Comparison of ENCODE assay signal across 8 mouse cellular contexts in genomic region chr15:3269996-3270645, GRCm38 (mm10). TPM values are rescaled to one million over a fixed set of nuclear protein-coding genes. Genes with fewer than 3 reads are reported as not detected.
DNase-seq lines count a peak whose midpoint lies in the region; ATAC-seq and TF ChIP-seq lines count a peak whose summit lies in the region.

No protein-coding gene starts in this region.

- H3K4me3 ChIP-seq in lung, embryonic 14.5 days (ENCODE audit: low read depth, low read length): 0 out of 2 replicates have a peak overlapping the region, but pooled peaks have one; percentile 35
- H3K4me3 ChIP-seq in intestine, embryonic 15.5 days (replicated peaks): peak overlapping the region; percentile 41

- 40% methylated on average over 6 of the region's 6 CpGs for WGBS in lung, embryonic 14.5 days
- 21% methylated on average over 6 of the region's 6 CpGs for WGBS in intestine, embryonic 15.5 days

- peak overlapping the region; percentile 85 for H3K27ac ChIP-seq in lung, embryonic 14.5 days (ENCODE audit: low read depth)
- H3K27ac ChIP-seq in intestine, embryonic 15.5 days: peak overlapping the region; percentile 87

- H3K9me3 ChIP-seq in lung, embryonic 14.5 days (ENCODE audit: low read depth, low read length): no peaks in the 10 kb centered on the region
- H3K9me3 ChIP-seq in intestine, embryonic 15.5 days: no peaks in the 10 kb centered on the region

- H3K27me3 ChIP-seq in lung, embryonic 14.5 days (ENCODE audit: insufficient read depth, low read length): no peaks in the 10 kb centered on the region
- H3K27me3 ChIP-seq in intestine, embryonic 15.5 days (replicated peaks): no peaks in the 10 kb centered on the region

- 0 out of 2 replicates have a peak, but pooled peaks cover 3% of the 10 kb centered on the region for H3K4me1 ChIP-seq in lung, embryonic 14.5 days (ENCODE audit: insufficient read depth)
- peaks cover 9% of the 10 kb centered on the region for H3K4me1 ChIP-seq in intestine, embryonic 15.5 days (replicated peaks)

- H3K9ac ChIP-seq in lung, embryonic 14.5 days: no peak overlapping the region
- H3K9ac ChIP-seq in intestine, embryonic 15.5 days: no peak overlapping the region

- no peak for TF ChIP-seq CTCF in lung, embryonic 14.5 days (IDR thresholded peaks at IDR 0.05; ENCODE audit: low read depth)

- no peaks in the 10 kb centered on the region for H3K36me3 ChIP-seq in lung, embryonic 14.5 days (ENCODE audit: insufficient read depth)
- no peaks in the 10 kb centered on the region for H3K36me3 ChIP-seq in intestine, embryonic 15.5 days

- no peak for DNase-seq in lung, embryonic 14.5 days
- DNase-seq in lung, adult 18-20 months: no peak
- peak; percentile 55 for DNase-seq in lung, postnatal 36 days
- DNase-seq in c-Kit-positive CD71-positive TER-119-positive erythroid progenitor cells, embryonic 14.5 days (ENCODE audit: low spot score): no peak
- DNase-seq in gastrocnemius, postnatal 25 days: no peak

- peak; percentile 22; the same call in 1 of the 2 replicates for ATAC-seq in lung, embryonic 14.5 days (ENCODE audit: insufficient read depth)
- peak; percentile 57; the same call in 1 of the 2 replicates for ATAC-seq in erythroblast, adult 5-6 weeks (replicated peaks; ENCODE audit: low FRiP score, poor library complexity, severe bottlenecking)
- peak; percentile 41 for ATAC-seq in intestine, embryonic 15.5 days
- ATAC-seq in inflammation-experienced regulatory T-cells, adult 6 months: no peak

- H3K4me2 ChIP-seq in lung, embryonic 14.5 days: peak overlapping the region; percentile 63
- peak overlapping the region; percentile 59 for H3K4me2 ChIP-seq in intestine, embryonic 15.5 days (replicated peaks)

RNA-seq across cellular contexts. Expression of gene Selenop, which starts 1.8 kb away (rescaled TPM):
- 105 and 111 TPM in 2 replicates for polyA plus RNA-seq in lung, embryonic 14.5 days (2014; fragmentation: Nextera tagmentation; extraction: Ambion mirVana)
- total RNA-seq in erythroblast, adult 5-6 weeks (2015; ENCODE audit: low replicate concordance): 201 and 232 TPM in 2 replicates
- 89.9 and 99.8 TPM in 2 replicates for total RNA-seq in erythroblast, adult 5-6 weeks (2017; ENCODE audit: low replicate concordance)
- 338 and 379 TPM in 2 replicates for polyA plus RNA-seq in intestine, embryonic 15.5 days (2015; fragmentation: Nextera tagmentation; extraction: Ambion mirVana)
- polyA plus RNA-seq in inflammation-experienced regulatory T-cells, adult 6 months (2017; shearing (Covaris generic)): 100 to 1,000 TPM in 2 of 3 experiments, 10 to 100 TPM in 1; 95.3 to 160 (median 152) TPM
- total RNA-seq in gastrocnemius, postnatal 25 days (2021): 100 to 1,000 TPM in 1 of 2 experiments, 10 to 100 TPM in 1; 96.8 to 141 TPM

RNA-seq across cellular contexts. Expression of gene Ccdc152, which starts 33.2 kb away (rescaled TPM):
- polyA plus RNA-seq in lung, embryonic 14.5 days (2014; fragmentation: Nextera tagmentation; extraction: Ambion mirVana): 0.15 and 0.30 TPM in 2 replicates
- not detected in 2 replicates for total RNA-seq in erythroblast, adult 5-6 weeks (2015; ENCODE audit: low replicate concordance)
- total RNA-seq in erythroblast, adult 5-6 weeks (2017; ENCODE audit: low replicate concordance): 3.2 TPM in 1 of 2 replicates, not detected in the other
- 0.30 and 0.91 TPM in 2 replicates for polyA plus RNA-seq in intestine, embryonic 15.5 days (2015; fragmentation: Nextera tagmentation; extraction: Ambion mirVana)
- 1 to 10 TPM in 1 of 3 experiments, under 1 TPM in 1, not detected in 1; 0.31 to 1.3 TPM for polyA plus RNA-seq in inflammation-experienced regulatory T-cells, adult 6 months (2017; shearing (Covaris generic))
- not detected for total RNA-seq in gastrocnemius, postnatal 25 days (2021)
